Mouse (Mus musculus): Measurements from ENCODE around the gene Rsrc1.

DNA sequence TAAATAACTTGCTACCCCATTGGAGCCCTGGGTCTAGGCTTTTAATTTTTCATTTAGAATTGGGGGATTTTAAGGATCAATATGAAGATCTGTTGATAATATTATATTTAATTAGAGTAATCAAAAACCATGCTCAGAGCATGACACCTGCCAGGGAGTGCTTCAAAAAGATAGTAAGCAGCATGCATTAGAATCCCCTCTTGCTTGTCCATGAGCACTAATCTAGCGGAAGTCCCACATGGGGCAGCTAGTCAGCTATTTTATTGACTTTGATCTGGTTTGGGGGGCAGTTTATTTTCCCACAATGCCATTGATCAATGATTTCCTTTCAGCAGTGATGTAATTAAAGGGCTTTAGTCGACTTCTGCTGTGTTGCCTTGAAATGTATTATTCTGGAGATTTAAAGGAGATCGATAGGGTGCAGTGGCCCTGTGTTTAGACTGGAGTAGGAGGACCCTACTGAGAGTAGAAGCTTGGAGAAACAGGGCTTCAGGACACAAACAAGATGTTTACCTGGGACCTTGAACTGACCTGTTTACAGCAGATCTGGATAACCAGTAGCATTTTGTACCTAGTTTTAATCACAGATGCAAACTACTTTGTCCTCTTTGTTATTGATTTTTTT, 251.5 kb downstream of the Rsrc1 start:
- no peak for TF ChIP-seq CTCF (conservative IDR thresholded peaks at IDR 0.05; ENCODE audit: low read length)
- TF ChIP-seq POU5F1 (IDR thresholded peaks at IDR 0.05; ENCODE audit: borderline replicate concordance, low read length): no peak

Measured in E14TG2a.4 (cell line).